Mouse (Mus musculus) layer of hippocampus, adult 9-11 months (tissue): ENCODE measurements at regions not wholly inside any gene's neighbourhood (a gene's known extent, or its start where the extent isn't known, plus 50 kb on each side); places are given as distances from the start of the nearest gene placed in this dataset.

Experiments used
- DNase-seq: peaks from one replicate; pipeline ENCODE4 v3.0.0; 2022

GRCm38 (mm10) chr11:11012660-11013455, 101.2 kb upstream of the Vwc2 start:
- DNase-seq, result no peak

- no peak for DNase-seq
Observed at GRCm38 (mm10) chr11:11013581-11013980, 100.4 kb upstream of the Vwc2 start.

GRCm38 (mm10) chr11:11014088-11014487, 99.9 kb upstream of the Vwc2 start:
- peak; percentile 33 for DNase-seq

- peak; percentile 59 for DNase-seq
Observed at GRCm38 (mm10) chr11:11014538-11014937, 99.5 kb upstream of the Vwc2 start.

GRCm38 (mm10) chr11:11028849-11029248, 85.2 kb upstream of the Vwc2 start:
- no peak for DNase-seq
